Mouse (Mus musculus) kidney, postnatal 10 days (tissue): ENCODE data around the gene Sorcs1.

ENCODE experiments used
- DNase-seq: peaks from one replicate; pipeline ENCODE4 v3.0.0; 2021; ENCODE audit warnings: mixed read lengths

Sorcs1 gene

GRCm38 (mm10) chr19:50418962-50419720, 259.3 kb downstream of the Sorcs1 start:
- DNase-seq, result no peak

GRCm38 (mm10) chr19:50410561-50410960, 267.9 kb downstream of the Sorcs1 start:
- no peak for DNase-seq

GRCm38 (mm10) chr19:50398341-50398740, 280.1 kb downstream of the Sorcs1 start:
- DNase-seq, result no peak

- no peak for DNase-seq
These were observed 282.7 kb downstream of the Sorcs1 start for GRCm38 (mm10) chr19:50395731-50396130.

- no peak for DNase-seq
These were observed 284.3 kb downstream of the Sorcs1 start for GRCm38 (mm10) chr19:50394101-50394500.

- no peak for DNase-seq
These were observed 288.4 kb downstream of the Sorcs1 start for GRCm38 (mm10) chr19:50389925-50390552.

- no peak for DNase-seq
These were observed 299.5 kb downstream of the Sorcs1 start for GRCm38 (mm10) chr19:50378901-50379300.

- peak; percentile 58 for DNase-seq
These were observed 303.7 kb downstream of the Sorcs1 start for GRCm38 (mm10) chr19:50374751-50375150.

GRCm38 (mm10) chr19:50366446-50366845, 312.0 kb downstream of the Sorcs1 start:
- no peak for DNase-seq

- DNase-seq, result no peak
These were observed 315.6 kb downstream of the Sorcs1 start for GRCm38 (mm10) chr19:50362655-50363500.

- peak; percentile 6 for DNase-seq
These were observed 319.9 kb downstream of the Sorcs1 start for GRCm38 (mm10) chr19:50358561-50358960.

- no peak for DNase-seq
These were observed 339.2 kb downstream of the Sorcs1 start for GRCm38 (mm10) chr19:50339211-50339610.

- no peak for DNase-seq
These were observed 341.7 kb downstream of the Sorcs1 start for GRCm38 (mm10) chr19:50336751-50337150.

GRCm38 (mm10) chr19:50331136-50331535, 347.3 kb downstream of the Sorcs1 start:
- DNase-seq, result no peak

GRCm38 (mm10) chr19:50327804-50328203, 350.6 kb downstream of the Sorcs1 start:
- peak; percentile 5 for DNase-seq

- DNase-seq, result no peak
These were observed 352.3 kb downstream of the Sorcs1 start for GRCm38 (mm10) chr19:50326151-50326550.

GRCm38 (mm10) chr19:50325686-50326085, 352.8 kb downstream of the Sorcs1 start:
- no peak for DNase-seq

GRCm38 (mm10) chr19:50307046-50307445, 371.4 kb downstream of the Sorcs1 start:
- no peak for DNase-seq

GRCm38 (mm10) chr19:50294205-50294604, 384.2 kb downstream of the Sorcs1 start:
- no peak for DNase-seq

GRCm38 (mm10) chr19:50264450-50264849, 414.0 kb downstream of the Sorcs1 start:
- peak; percentile 46 for DNase-seq

- peak; percentile 68 for DNase-seq
These were observed 419.6 kb downstream of the Sorcs1 start for GRCm38 (mm10) chr19:50258718-50259413.

- DNase-seq, result peak; percentile 26
These were observed 458.0 kb downstream of the Sorcs1 start for GRCm38 (mm10) chr19:50220476-50220875.
